Mouse (Mus musculus) spleen, postnatal 10 days (tissue): ENCODE results near the gene Nell1.

ENCODE experiments used
- DNase-seq, 2 experiments: peaks; one replicate each; pipeline ENCODE4 v3.0.0; 2021 to 2022; ENCODE audit warnings: low spot score in 2 of 2

The Nell1 gene

DNA sequence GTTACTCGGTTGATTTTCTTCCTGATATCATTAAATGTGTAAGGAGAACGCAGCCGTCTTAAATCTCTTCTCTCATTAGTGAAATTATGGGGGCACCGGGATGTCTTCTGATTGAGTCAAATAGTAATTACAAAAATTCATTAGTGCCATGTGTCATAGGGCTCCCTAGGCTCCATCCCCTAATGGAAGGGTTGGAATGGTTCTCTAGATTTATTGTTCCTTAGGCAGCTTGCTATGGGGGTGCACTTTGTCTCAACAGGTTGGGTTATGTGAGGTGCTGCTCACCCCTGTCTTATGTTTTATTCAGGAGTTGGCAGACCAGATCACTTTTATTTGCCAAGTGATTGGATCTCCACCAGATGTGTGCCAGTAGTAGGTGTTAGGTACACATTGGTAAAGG lies 75.5 kb downstream of the Nell1 start:
- no peak for DNase-seq

DNA sequence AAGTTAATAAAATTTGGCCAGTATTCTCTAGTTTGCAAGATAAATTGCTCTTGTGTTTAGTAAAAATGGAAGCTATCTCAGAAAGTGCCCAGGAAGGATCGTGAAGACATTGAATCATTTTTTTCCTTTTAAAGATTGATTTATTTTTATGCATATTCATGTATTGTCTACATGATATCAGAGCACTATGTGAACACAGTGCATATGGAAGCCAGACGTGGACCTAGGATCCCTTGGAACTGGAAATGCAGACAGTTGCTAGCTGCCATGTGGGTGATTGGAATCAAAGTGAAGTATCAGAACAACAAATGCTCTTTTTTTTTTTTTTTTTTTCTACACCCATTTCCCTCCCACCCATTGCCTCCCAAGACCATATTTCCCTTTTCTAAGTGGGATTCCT lies 79.0 kb downstream of the Nell1 start:
- no peak for DNase-seq

DNA sequence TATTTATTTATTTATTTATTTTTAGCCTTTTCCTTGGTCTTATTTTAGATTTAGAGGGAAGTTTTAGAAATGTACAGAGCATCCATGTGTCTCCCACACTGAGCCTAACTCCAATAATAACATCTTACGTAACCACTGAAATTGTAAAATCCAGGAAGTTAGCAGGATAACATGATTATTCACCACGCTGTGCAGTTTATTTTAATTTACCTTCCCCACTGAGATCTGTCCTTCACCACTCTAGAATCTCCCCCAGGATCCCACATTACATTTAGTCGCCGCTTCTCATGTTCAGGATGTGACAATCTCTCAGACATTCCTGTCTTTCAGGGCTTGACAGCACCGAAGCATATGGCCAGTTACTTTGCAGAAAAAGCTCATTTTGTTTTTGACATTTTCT lies 119.8 kb downstream of the Nell1 start:
- no peak for DNase-seq

DNA sequence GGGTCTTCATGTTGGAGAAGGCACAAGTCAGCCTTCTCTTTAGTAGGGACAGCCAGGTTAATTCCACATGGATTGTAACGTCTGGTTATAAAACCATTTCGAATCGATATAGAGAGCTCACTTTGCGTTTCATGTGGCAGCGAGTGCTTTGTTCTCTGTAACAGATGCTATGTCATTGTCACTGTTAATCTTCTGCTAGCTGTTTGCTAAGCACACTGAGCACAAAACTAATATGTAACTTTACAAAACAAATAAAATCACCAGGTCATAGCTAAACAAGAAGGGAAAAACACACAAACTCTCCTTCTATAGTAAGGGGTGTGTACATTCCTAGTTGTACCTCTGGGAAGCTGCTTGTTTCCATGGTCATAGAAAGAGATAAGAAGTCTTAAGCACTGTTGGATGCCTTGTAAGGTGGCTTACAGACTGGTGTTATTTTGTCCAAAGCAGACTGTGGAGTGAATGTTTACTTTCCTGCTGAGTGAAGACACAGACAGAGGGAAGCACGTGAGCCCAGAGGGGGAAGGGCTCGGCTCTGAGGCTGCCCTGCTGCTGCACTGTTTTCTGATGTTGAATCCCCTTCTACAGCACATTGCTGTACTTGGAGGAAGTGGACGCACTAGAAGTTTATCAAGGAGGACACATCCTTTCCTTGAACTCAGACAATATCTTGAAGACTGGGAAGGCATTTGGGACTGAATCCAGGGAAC lies 131.1 kb downstream of the Nell1 start:
- DNase-seq, result no peak

DNA sequence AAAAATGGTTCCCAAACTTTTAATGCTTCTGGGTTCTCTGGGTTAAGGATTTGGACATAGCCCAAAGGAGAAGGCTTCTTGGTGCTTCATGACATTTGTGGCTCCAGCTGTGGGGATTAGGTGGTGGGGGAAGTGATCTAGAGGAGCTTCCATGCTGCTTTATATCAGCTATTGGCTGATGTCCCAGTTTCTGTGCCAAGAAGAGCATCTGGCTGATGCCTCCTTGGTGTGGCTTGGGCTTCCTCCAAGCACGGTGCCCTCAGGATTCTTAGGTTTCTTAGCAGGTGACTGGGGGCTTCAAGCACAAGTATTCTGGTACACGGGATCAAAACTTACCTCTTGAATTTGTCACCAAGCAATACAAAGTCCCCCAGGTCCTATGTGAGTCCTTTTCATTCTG lies 132.6 kb downstream of the Nell1 start:
- no peak for DNase-seq

DNA sequence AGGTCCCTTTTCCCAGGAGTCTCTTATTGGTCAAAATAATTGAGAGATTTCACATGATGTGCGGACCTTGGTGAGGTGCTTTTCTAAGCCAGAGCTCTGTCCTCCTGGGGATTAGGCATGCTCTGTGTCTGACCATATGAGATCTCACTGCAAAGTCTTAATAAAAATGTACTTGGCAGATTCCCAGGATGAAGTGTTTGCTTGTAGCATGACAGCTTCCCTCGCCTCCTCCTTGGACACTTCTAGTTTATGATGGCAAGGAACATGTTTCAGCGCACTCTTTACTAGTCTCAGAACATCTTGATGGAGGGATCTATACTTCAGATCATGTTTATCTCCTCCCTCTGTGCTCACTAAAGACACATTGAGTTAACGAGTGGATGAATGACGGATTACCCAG lies 143.7 kb downstream of the Nell1 start:
- no peak for DNase-seq

DNA sequence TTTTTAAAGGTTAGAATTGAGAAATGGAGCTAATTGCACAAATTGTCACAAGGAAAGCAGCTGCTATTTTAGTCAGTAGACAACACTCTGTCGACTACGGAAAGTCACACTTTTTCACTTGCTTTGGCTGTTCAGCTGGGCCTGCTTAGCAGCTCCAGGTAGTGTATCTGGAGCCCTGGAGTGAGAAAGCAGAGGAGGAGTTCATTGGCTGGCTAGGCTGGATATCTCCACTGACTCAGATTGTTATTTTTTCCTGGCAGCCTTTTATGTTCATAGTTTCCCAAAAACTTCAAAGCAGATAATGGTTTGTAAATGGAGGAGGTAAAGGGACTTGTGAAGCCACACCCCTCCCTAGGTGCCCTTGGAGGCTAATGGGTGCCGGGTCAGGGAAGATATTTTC lies 163.0 kb downstream of the Nell1 start:
- DNase-seq, result no peak

DNA sequence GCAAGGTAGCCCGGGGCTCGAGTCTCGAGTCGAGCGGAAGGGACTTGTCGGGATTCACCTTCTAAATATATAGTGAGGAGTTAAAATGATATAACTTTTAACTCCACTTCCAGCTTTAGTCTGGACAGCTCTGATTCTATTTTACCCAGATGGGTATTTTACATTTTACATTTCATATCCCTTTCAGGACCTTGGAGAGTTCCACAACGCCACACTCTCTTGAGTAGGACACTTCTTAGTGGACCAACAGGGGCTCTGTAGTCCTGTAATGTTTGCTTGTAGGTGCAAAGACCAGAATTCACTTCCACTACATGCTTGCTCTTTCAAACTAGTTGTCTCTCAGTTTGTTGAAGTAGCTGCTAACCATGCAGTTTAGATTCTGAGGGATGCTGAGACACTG lies 174.7 kb downstream of the Nell1 start:
- no peak for DNase-seq

DNA sequence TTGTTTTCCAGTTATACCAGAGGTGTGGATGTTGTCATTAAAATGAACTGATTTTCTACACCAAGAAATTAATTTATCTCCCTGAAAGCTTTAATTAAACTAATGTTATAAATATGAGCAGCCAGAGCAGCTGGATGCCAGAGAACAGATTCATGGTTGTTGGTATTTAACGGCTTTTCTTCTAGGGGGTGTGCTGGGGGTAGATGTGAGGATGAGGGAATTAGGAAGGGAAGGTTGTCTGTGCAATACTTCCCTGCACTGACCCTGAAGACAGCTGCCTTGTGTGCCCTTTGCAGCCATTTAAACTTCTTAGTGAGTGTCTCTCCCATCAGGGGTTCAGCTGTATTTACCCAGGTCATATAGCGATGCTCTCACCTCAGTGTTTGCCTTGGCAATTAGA lies 176.2 kb downstream of the Nell1 start:
- no peak for DNase-seq

DNA sequence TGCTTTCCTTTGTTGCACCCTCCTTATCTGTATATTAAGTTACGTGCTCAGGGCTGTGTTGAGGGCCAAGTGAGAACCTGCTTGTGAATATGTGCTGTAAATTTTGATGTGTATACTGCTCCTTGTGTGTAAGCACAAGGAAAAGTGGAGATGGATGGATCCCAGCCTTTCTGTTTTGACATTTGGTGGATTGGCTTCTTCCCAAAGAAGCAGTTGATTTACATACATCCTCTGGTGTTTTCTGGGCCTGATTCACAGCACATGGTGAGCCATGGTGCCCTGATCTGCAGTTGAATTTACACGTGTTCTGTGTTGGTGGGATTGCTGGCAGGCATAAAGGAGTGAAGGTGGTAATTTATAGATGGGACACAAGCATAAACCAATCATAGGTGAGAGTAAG lies 179.0 kb downstream of the Nell1 start:
- no peak for DNase-seq

DNA sequence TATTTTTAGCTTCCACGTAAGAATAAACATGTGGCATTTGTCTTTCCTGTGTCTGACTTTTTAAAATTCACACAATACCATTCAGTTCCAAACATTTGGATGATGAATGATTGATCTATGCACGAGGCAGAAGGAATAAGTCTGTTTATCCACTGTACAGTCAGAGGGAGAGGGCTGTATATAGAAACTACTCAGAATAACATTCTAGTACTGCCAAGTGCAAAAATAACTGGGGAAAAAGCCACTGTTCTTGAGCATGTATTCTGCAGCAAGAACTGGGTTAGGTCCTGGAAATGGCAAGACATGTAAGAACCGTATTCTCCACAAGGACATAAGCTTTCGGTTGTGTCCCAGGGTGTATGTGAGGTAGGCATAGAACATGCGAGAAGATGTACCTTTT lies 187.9 kb downstream of the Nell1 start:
- no peak for DNase-seq

DNA sequence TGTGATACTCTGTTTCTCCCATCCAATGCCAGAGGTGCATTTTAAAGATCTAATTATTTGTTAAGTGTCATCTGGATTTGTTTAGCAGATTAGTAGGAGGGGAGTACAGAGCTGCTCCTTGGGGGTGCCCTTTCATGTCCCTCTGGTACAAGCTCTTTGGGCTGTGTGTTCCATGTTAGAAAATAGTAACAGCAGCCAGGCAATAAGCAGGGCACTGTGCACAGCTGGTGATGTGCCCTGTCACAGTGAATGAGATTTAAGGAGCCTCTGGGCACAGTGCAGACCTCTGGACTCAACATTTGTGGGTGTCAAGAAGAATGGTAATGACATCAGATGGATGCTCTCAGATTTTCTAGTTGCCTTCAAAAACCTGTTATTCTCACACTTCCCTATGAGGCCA lies 194.1 kb downstream of the Nell1 start:
- DNase-seq, result no peak

DNA sequence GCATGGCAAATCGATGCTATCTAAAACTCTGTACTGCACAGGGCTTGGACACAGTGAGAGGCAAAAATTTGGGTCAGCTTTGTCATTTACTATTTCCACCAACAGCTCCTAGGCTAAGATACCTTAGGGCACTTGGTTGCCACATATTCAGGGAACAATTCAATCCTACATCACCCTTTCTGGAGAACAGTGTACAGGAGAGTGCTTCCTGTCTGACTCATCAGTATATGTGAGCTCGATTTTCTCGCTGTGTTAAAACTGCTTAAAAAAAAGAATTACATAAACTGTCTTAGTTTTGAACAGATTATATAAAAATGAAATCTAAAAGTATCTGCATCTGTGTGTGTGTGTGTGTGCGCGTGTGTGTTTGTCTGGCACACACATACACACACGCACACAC lies 211.6 kb downstream of the Nell1 start:
- no peak for DNase-seq

DNA sequence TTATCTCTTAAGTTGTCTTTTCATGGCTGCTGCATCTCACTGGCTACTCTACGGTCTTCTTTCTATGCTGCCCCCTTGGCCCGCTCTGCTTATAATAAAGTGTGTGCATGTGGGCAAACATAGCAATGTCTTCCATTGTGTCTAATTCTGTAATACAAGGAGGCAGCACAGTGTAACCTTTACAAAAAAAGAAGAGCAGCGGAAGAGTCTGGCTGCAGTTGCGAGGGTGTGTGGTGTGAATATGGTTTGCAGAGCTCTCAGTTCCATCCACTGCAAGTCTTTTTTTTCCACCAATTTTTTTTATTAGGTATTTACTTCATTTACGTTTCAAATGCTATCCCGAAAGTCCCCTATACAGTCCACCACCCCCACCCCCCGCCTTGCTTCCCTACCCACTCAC lies 219.3 kb downstream of the Nell1 start:
- no peak for DNase-seq

DNA sequence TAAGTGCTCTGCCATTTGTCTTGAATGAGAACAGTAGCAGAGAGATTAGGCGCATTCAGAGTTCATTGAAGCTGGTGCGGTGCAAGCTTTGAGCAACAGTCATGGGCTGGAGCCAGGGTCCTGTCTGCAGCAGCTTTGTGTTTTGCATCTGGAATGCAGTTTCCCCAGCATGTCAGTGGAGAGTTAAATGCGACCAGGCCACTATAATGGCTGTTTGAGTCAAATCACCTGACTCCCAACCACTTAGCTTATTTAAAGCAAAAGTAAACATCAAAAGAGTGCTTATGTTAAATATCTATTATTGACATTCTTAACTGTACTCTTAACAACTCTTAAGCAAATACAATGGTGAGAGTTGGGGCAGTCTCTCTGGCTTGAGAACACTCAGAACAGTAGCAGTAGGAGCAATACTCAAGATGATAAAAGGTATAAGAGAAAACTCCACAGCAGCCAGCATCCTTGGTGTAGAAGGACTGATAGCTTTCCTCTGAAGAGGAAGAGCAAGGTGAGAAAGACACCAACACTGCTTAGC lies 220.5 kb downstream of the Nell1 start:
- no peak for DNase-seq

DNA sequence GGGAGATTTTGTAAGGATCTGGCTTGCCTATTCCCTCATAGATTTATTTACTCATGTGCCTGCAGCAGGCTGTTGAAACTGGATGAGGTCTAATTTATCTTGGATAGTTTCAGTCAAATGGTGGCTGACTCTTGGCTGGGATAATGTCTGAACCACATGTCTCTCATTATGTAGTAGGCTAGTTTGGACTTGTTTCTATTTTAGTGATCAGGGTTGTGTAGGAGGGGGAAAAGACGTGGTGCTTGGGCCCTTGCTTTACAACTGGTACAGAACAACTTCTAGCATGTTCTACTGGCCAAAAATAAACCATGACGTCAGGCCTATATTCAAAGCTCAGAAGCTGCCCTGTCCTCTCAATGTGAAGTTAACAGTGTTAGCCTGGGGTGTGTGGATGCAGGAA lies 230.6 kb downstream of the Nell1 start:
- DNase-seq, result no peak

DNA sequence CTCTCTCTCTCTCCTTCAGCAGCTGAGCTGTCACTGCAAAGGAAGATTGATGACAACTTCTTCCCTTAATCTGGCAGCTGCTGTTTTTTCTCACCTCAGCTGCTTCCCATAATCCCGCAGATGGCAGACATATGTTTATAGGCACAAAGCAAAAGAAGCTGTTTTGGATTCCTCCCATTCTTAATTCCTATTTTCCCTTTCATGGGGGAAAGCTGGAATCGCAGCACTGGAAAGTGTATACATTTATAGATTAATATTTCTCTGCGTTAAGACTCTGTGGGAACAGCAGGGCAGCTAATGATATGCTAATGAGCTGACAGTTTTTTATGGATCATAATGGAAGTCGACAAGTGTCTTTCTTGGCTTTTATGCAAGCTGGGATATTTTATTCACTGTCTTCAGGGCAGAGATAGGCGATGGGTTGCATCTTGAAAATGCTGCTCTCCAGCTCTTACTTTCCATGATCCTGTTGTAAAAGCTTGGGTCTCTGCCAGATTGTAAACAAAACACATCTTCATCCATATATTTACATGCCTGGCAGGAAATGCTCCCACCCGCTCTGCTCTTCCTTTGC lies 236.1 kb downstream of the Nell1 start:
- DNase-seq, result no peak

DNA sequence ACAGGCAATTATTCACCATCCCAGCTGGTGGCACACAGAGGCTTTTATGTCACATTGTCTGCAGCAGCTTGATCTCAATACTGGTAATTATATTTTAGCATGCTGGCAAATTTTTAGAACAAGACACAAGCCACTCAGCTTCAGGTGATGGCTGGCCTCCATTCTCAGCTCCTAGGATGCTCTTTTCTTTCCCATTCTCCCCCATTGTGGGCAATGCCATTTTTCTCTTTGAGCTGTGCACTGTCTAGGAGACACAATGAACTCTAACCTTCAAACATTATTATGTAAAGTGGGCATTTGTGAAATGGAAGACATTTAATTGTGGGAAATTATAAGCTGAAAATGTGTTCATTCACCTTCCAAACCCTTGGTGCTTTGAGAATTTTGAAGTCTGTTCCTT lies 247.2 kb downstream of the Nell1 start:
- DNase-seq, result no peak

DNA sequence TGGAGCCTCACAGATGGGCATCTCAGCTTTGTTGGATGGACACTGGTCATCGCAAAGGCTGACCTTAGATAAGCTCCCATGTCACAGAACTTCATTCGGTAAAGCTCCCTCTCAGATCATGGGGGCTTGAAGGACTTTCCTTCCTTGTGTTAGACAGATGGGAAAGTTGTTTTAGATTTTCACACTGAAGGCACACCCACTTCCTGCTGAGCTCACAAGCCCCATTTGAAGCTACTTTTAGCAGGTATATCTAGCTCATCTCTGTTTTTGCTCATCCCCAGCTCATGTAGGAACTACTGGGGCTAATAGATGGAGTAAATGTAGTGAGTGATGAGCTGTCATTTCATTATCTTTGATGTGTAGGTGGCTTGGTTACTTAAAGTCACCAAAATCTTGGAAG lies 252.0 kb downstream of the Nell1 start:
- DNase-seq, result no peak

DNA sequence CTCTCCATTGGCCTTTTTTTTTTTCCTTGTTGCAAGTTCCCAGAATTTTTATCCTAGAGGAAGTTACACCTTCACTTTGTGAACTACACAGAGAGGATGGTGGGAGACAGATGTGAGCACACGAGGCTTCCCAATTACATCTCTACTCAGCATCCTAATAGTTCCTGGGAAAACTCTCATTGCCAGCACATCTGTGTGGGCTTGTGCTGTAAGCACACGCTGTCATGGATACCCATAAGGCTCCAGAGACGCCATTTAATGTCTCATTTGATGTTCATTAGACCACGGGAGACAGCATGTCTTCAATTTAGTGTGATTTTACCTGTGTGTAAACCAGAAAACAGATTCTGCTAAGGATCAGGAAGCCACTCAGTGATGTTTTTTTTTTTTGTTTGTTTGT lies 253.6 kb downstream of the Nell1 start:
- no peak for DNase-seq

DNA sequence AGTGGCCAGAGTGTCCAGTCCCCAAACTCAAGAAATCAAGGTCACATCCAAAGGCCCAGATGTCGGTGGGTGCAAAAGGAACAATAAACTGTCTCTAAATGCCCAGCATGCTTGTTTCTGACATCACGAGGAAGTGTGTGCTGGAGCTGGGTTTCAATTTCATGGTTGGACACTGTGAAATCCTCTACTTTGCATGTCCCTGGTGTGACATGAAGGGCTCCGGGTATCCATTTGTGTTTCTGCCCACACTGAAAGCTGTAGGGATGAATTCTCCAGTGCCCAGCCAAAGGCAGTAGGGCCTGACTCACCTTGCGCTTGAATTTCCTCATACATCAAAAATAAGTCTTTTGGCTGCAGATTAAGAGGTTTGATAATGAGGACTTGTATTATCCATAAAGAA lies 266.5 kb downstream of the Nell1 start:
- no peak for DNase-seq

DNA sequence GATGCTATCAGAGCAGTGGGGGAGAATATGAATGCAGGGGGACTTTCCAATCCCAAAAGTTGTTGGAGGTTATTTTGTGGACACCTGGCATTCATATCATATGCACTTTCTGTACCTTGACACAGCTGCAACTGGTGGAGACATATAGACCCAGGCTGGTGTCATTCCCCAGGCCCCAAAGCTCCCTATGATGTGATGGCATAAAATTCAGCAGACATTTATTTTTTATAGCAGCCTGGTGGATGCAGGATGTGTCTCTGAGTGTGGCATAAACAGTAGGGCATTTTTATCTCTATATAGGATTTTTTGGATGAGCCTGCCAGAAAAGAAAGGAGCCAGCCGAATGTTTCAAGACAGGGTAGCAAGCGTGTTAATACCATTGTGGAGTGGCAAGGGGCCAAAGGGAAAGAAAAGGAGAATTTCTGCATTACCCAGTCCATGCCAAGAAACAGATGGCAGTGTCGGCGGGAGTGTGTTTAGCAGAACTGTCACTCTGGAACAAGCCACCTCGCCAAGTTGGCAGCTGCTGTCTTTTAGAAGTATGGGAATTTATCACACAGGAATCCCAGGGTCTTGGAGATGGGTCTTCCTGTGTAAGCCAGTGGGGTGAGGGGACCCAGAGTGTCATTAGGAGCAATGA lies 267.1 kb downstream of the Nell1 start:
- DNase-seq, result no peak

DNA sequence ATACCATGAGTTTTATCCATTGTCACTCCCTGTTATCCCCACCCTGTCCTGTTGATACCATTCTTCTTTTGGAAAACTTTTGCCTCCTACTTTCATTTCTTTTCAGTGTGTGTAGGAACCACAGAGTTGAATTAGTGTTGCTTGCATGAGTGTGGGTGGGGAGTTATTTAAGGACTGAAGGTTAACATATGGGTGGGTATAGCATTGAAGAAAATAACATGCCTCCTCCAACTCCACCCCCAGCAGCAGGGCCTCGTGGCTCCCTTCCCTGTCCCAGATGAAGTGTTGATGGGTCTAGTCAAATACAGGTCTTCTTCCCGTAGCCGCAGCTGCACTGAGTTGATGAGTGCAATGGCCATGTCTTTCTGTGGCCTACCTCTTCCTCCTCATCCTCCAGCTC lies 278.5 kb downstream of the Nell1 start:
- no peak for DNase-seq
